Mouse (Mus musculus) neural tube, embryonic 15.5 days (tissue): ENCODE data around the gene Cdh10. TPM values are rescaled to one million over a fixed set of nuclear protein-coding genes. Genes with fewer than 3 reads are reported as not detected.

Source experiments
- ATAC-seq: fragments of 200-750 bp; cut with Nextera tagmentation; 2 replicates; pipeline ENCODE4 v1.8.0; 2017; ENCODE audit warnings: mild to moderate bottlenecking, moderate TSS enrichment, moderate library complexity; ENCODE audit not compliant: low FRiP score
- H3K27ac ChIP-seq: fragments of 300-500 bp; sonication (generic); replicated peaks from 2 replicates; pipeline ENCODE4 v1.5.1; 2015; ENCODE audit warnings: mild to moderate bottlenecking, inconsistent platforms
- H3K27me3 ChIP-seq: fragments of 300-500 bp; sonication (generic); replicated peaks from 2 replicates; pipeline ENCODE4 v1.6.1; 2015; ENCODE audit warnings: inconsistent platforms
- H3K36me3 ChIP-seq: fragments of 300-500 bp; sonication (generic); 2 replicates; pipeline ENCODE4 v1.6.1; 2015; ENCODE audit warnings: inconsistent platforms
- H3K4me1 ChIP-seq: fragments of 300-500 bp; sonication (generic); 2 replicates; pipeline ENCODE4 v1.6.1; 2015; ENCODE audit warnings: inconsistent platforms
- H3K4me2 ChIP-seq: fragments of 300-500 bp; sonication (generic); 2 replicates; pipeline ENCODE4 v1.6.1; 2015; ENCODE audit warnings: inconsistent platforms, mild to moderate bottlenecking, moderate library complexity
- H3K4me3 ChIP-seq: fragments of 300-500 bp; sonication (generic); replicated peaks from 2 replicates; pipeline ENCODE4 v1.5.1; 2015; ENCODE audit warnings: mild to moderate bottlenecking, inconsistent platforms
- H3K9ac ChIP-seq: fragments of 300-500 bp; sonication (generic); replicated peaks from 2 replicates; pipeline ENCODE4 v1.6.1; 2015; ENCODE audit warnings: mild to moderate bottlenecking, inconsistent platforms
- H3K9me3 ChIP-seq: fragments of 300-500 bp; sonication (generic); replicated peaks from 2 replicates; pipeline ENCODE4 v1.6.1; 2016; ENCODE audit warnings: inconsistent platforms
- WGBS: fragments of 180-500 bp; shearing (Covaris S2); methylation state at CpG from one replicate; pipeline ENCODE4 v1.1.7; 2015; ENCODE audit warnings: mixed read lengths; 5-methylcytosine and 5-hydroxymethylcytosine counted together
- polyA plus RNA-seq: library from polyadenylated mRNA; unstranded; fragments of >200 nt; fragmentation: Nextera tagmentation; extraction: Ambion mirVana; gene quantifications from 2 replicates; pipeline ENCODE4 v1.2.1, GENCODE M21; 2015

Gene Cdh10
- 22.2 and 25.7 TPM in 2 replicates for polyA plus RNA-seq

GRCm38 (mm10) chr15:18818185-18818973, at the start of gene Cdh10:
TSS of gene Cdh10 (plus strand) at chr15:18818947.
- peak within 1 kb of the TSS; percentile 78 for H3K27ac ChIP-seq
- H3K9me3 ChIP-seq: no peaks in the 10 kb centered on the region
- ATAC-seq: peak; percentile 93
- H3K4me1 ChIP-seq: 0 out of 2 replicates have a peak, but pooled peaks cover 9% of the 10 kb centered on the region
- H3K4me2 ChIP-seq: peak within 1 kb of the TSS; percentile 60
- no peaks in the 10 kb centered on the region for H3K36me3 ChIP-seq
- 1% methylated on average over 24 of the region's 24 CpGs for WGBS
- H3K27me3 ChIP-seq: no peaks in the 10 kb centered on the region
- H3K4me3 ChIP-seq: peak within 1 kb of the TSS; percentile 50
- H3K9ac ChIP-seq: peak within 1 kb of the TSS; percentile 51

DNA sequence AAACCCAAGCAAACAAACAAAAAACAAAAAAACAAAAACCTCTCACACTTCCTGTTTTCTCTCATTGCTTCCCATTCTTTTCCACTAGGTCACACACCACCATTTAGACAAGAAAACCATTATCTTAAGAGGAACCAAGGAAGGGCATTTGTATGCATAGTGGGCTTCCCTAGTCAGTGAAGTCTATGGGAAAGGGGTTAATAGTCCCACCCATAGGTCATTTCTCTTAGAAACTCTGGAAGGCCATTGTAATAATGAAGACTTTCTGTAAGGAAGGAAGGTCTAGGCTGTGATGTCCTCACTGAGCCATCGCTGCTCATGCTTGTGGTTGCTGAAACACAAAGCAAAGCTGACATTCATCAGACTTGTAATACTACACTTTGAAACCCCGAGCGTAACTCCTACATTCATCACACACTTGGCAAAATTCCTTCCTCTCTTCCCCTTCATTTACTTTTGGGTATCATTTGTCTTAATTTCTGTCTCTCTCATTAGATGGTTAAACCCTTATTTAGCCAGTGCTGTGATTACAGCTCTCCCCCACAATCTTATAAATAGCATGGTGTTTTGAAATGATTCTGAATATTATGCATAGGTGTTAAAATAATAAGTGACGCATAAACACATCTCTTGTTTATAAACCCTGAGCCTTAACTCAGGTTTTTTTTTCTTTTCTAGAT, 9.5 kb upstream of the Cdh10 start:
- Histone ChIP-seq H3K36me3 (no peaks in the 10 kb centered on the region), H3K9ac (no peak overlapping the region), H3K27me3 (no peaks in the 10 kb centered on the region), H3K9me3 (no peaks in the 10 kb centered on the region), H3K4me1 (no peaks in the 10 kb centered on the region), H3K4me2 (no peak overlapping the region), H3K4me3 (no peak overlapping the region), H3K27ac (no peak overlapping the region)
- WGBS: 63% methylated on average over 4 of the region's 4 CpGs
- 0 out of 2 replicates have a peak, but pooled peaks have one; percentile 59 for ATAC-seq

DNA sequence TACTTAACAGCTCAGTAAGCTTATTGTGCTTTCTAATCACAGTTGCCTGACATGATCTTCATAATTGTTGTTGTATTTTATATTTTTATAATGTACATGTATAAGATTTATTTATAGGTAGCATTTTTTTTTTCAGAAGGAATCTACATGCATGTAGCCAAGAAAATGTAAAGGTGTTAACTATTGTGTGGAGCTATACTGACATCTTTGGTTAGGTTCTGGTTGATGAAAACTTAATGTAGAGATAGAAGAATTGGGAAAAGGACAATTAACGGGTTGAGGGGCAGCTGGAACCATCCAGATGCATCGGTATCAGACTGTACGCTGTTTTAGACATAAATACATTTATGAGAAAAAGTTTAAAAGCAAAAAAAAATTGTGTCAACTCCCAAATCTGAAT, 1.0 kb upstream of the Cdh10 start:
- 0 out of 2 replicates have a peak, but pooled peaks cover 9% of the 10 kb centered on the region for H3K4me1 ChIP-seq
- ATAC-seq: no peak
- 58% methylated on average over 3 of the region's 3 CpGs for WGBS
- H3K36me3 ChIP-seq: no peaks in the 10 kb centered on the region
- peak overlapping the region; percentile 50 for H3K4me3 ChIP-seq
- H3K9ac ChIP-seq: peak overlapping the region; percentile 51; the same call in 1 of the 2 replicates
- no peaks in the 10 kb centered on the region for H3K27me3 ChIP-seq
- no peak overlapping the region for H3K27ac ChIP-seq
- no peaks in the 10 kb centered on the region for H3K9me3 ChIP-seq
- H3K4me2 ChIP-seq: peak overlapping the region; percentile 60

GRCm38 (mm10) chr15:18820226-18820625, 1.5 kb downstream of the Cdh10 start:
- H3K9me3 ChIP-seq: no peaks in the 10 kb centered on the region
- no peak for ATAC-seq

GRCm38 (mm10) chr15:18821114-18821756, 2.5 kb downstream of the Cdh10 start:
- Histone ChIP-seq H3K27ac (peak overlapping the region; percentile 78; the same call in 1 of the 2 replicates), H3K4me3 (peak overlapping the region; percentile 50), H3K36me3 (no peaks in the 10 kb centered on the region), H3K27me3 (no peaks in the 10 kb centered on the region), H3K9ac (0 out of 2 replicates have a peak overlapping the region, but pooled peaks have one; percentile 51), H3K4me1 (0 out of 2 replicates have a peak, but pooled peaks cover 9% of the 10 kb centered on the region), H3K9me3 (no peaks in the 10 kb centered on the region), H3K4me2 (peak overlapping the region; percentile 60)
- WGBS: 23% methylated on average over 10 of the region's 10 CpGs
- peak; percentile 52 for ATAC-seq

More at GRCm38 (mm10) chr15:18820226-18820625, 1.5 kb downstream of the Cdh10 start:
- peak overlapping the region; percentile 60 for H3K4me2 ChIP-seq
- H3K9ac ChIP-seq: peak overlapping the region; percentile 51
- H3K4me3 ChIP-seq: peak overlapping the region; percentile 50
- H3K4me1 ChIP-seq: 0 out of 2 replicates have a peak, but pooled peaks cover 9% of the 10 kb centered on the region
- WGBS: 12% methylated on average over 3 of the region's 3 CpGs
- peak overlapping the region; percentile 78 for H3K27ac ChIP-seq
- no peaks in the 10 kb centered on the region for H3K27me3 ChIP-seq
- H3K36me3 ChIP-seq: no peaks in the 10 kb centered on the region

- WGBS: 80% methylated on average over 2 of the region's 2 CpGs
- Histone ChIP-seq H3K9ac (no peak overlapping the region), H3K4me3 (no peak overlapping the region), H3K27ac (no peak overlapping the region), H3K9me3 (no peaks in the 10 kb centered on the region), H3K4me1 (0 out of 2 replicates have a peak, but pooled peaks cover 9% of the 10 kb centered on the region), H3K27me3 (no peaks in the 10 kb centered on the region), H3K36me3 (no peaks in the 10 kb centered on the region), H3K4me2 (peak overlapping the region; percentile 36)
- no peak for ATAC-seq
Measured at GRCm38 (mm10) chr15:18823420-18823819, 4.7 kb downstream of the Cdh10 start.

- H3K4me1 ChIP-seq: no peaks in the 10 kb centered on the region
- no peak overlapping the region for H3K9ac ChIP-seq
- no peak for ATAC-seq
- H3K4me2 ChIP-seq: no peak overlapping the region
- no peaks in the 10 kb centered on the region for H3K27me3 ChIP-seq
- H3K36me3 ChIP-seq: no peaks in the 10 kb centered on the region
- 20% methylated on average over 4 of the region's 4 CpGs for WGBS
- no peak overlapping the region for H3K4me3 ChIP-seq
- no peaks in the 10 kb centered on the region for H3K9me3 ChIP-seq
- no peak overlapping the region for H3K27ac ChIP-seq
Measured at GRCm38 (mm10) chr15:18832263-18832662, 13.5 kb downstream of the Cdh10 start.

GRCm38 (mm10) chr15:18841769-18842168, 23.0 kb downstream of the Cdh10 start:
- Histone ChIP-seq H3K27me3 (no peaks in the 10 kb centered on the region), H3K9me3 (no peaks in the 10 kb centered on the region), H3K36me3 (no peaks in the 10 kb centered on the region), H3K4me3 (no peak overlapping the region), H3K27ac (no peak overlapping the region), H3K4me2 (no peak overlapping the region), H3K9ac (no peak overlapping the region), H3K4me1 (0 out of 2 replicates have a peak, but pooled peaks cover 8% of the 10 kb centered on the region)
- ATAC-seq: no peak
- 90% methylated on average over 2 of the region's 2 CpGs for WGBS

DNA sequence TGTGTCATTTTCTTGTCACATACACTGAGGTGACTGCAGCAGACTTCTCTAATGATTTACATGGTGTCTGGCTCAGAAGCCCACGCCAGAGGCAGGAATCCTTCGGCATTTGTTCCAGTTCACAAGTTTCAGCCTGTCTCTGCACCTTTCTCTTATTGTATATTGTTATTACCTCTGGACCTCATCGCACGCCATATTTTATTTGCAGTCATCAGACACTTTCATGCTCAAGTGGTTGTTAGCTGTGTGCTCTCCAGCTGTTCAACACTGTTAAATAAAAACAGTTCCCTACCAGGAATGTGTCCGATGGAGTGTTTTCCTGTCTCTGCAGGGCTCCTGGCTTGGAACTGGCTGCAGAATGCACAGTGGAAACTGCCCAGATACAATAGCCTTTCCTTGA, 26.1 kb downstream of the Cdh10 start:
- Histone ChIP-seq H3K27ac (peak overlapping the region; percentile 52), H3K4me1 (0 out of 2 replicates have a peak, but pooled peaks cover 8% of the 10 kb centered on the region), H3K4me2 (peak overlapping the region; percentile 34), H3K27me3 (no peaks in the 10 kb centered on the region), H3K9me3 (no peaks in the 10 kb centered on the region), H3K4me3 (no peak overlapping the region), H3K36me3 (no peaks in the 10 kb centered on the region), H3K9ac (no peak overlapping the region)
- 25% methylated on average over 5 of the region's 5 CpGs for WGBS
- ATAC-seq: peak; percentile 45; the same call in 1 of the 2 replicates

DNA sequence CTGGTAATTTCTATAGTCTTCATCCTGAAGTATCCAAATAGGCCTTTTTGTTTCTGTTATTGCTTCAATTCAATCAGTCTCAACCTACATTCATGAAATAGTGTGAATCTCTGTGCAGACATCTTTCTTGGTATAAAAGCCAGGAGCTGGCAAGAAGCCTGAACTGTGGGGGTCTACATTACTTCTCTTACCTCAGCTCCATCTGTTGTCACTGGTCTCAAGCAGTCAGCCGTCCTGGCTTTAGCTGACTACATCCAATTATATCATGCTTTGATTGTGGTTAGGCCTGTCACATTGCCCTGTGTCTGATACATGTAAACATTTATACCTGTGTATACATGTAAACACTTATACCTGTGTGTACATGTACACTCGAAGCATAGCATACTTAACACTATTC, 31.8 kb downstream of the Cdh10 start:
- 78% methylated on average over 2 of the region's 2 CpGs for WGBS
- Histone ChIP-seq H3K4me1 (no peaks in the 10 kb centered on the region), H3K4me3 (no peak overlapping the region), H3K27ac (no peak overlapping the region), H3K27me3 (no peaks in the 10 kb centered on the region), H3K36me3 (no peaks in the 10 kb centered on the region), H3K9me3 (no peaks in the 10 kb centered on the region), H3K4me2 (no peak overlapping the region), H3K9ac (no peak overlapping the region)
- no peak for ATAC-seq

DNA sequence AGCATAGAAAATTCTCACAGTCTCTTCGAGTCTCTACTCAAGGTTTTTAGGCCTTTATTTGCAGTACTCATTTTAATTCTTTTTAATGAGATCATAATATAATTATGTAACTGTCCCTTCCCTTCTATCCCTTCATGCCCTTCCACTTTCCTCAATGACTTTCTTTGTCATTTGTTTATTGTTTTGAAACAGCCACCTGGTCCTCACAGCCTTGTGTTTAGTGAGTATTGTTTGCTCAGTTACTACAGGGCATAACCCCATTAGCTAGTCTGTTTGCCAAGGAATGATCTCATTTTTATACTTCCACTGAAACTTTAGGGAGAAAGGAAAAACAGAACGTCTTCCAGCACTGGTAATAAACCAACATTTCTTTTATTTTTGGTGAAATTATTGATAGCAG, 39.4 kb downstream of the Cdh10 start:
- Histone ChIP-seq H3K27me3 (no peaks in the 10 kb centered on the region), H3K4me1 (no peaks in the 10 kb centered on the region), H3K9ac (no peak overlapping the region), H3K36me3 (no peaks in the 10 kb centered on the region), H3K4me2 (no peak overlapping the region), H3K4me3 (no peak overlapping the region), H3K9me3 (no peaks in the 10 kb centered on the region), H3K27ac (no peak overlapping the region)
- no peak for ATAC-seq
- 66% methylated on average over 2 of the region's 2 CpGs for WGBS
